Mouse (Mus musculus) retina, embryonic 14.5 days (tissue): ENCODE measurements around the gene Znrf1.

Source experiments
- DNase-seq: peaks from one replicate; pipeline ENCODE4 v3.0.0-alpha.2; 2015; ENCODE audit warnings: low spot score

The Znrf1 gene

DNA sequence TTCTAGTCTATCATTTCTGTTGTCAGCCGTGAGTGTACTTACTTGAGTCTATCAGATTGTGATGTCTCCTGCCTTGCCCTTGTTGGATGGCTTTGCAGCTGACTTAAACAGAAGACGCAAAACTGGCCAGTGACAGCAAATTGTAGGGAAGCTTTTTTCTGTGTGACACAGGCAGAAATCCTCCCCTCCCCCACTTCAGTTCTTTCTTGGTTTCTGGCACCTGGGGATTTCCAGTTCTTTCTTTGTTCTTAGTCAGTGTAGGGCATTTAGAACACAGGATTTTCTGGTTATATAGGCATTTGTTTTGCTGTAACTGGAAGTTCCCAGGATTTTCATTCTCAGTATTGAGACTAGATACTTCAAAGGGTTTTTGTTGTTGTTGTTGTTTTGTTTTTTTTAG is 34.5 kb downstream of the Znrf1 start:
- DNase-seq, result no peak

DNA sequence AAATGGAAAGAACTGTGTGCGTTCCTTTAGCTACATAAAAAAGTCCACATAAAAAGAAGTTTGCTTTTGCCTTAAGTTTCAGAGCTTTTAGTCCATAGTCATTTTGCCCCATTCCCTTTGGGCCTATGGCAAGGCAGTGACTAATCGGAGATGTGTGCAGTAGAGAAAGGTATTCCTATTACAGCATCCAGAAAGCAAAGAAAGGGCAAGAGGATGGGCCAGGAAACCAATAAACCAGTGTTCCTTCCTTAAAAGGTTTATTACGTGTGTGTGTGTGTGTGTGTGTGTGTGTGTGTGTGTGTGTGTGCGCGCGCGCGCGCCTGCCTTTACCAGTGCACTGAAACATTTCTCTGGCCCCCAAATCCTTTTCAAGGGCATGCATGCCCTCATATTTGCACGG is 35.8 kb downstream of the Znrf1 start:
- DNase-seq, result no peak

- DNase-seq, result no peak
Observed at GRCm38 (mm10) chr8:111572431-111572830, 36.5 kb downstream of the Znrf1 start.

GRCm38 (mm10) chr8:111573583-111573982 is 37.7 kb downstream of the Znrf1 start:
- no peak for DNase-seq

DNA sequence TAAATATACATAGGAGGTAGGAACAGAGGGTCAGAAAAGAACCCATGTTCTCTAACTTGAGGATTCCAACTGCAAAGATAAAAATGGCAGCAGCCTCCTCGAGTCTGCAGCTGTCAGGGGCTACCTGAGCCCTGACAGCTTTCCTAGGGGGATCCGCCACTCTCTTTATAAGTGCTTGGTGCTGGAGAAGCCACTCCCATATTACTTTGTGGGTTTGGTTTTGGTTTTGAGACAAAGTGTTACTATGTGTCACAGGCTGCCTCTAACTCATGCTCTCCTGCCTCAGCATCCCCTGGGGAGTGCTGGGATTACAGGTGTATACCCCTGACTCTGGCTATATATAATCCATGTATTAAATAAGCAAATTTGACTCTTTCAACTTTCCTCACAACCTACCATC is 38.1 kb downstream of the Znrf1 start:
- no peak for DNase-seq

DNA sequence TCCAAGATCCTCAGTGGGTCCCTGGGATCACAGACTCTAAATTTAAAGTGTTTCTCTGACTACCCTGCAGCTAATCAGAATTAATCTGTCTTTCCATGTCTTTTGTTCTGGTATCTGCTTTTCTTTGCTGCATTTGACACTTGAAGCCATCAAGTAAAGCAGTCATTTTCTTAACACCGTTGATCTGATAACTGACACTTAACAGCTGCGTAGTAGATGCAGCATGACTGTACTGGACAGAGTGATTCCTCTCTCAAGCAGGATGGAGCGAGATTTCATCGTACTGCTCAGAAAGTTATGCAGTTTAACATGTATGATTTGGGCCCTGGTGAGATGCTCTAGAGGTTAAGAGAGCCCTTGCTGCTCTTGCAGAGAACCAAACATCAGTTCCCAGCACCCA is 39.6 kb downstream of the Znrf1 start:
- DNase-seq, result no peak

DNA sequence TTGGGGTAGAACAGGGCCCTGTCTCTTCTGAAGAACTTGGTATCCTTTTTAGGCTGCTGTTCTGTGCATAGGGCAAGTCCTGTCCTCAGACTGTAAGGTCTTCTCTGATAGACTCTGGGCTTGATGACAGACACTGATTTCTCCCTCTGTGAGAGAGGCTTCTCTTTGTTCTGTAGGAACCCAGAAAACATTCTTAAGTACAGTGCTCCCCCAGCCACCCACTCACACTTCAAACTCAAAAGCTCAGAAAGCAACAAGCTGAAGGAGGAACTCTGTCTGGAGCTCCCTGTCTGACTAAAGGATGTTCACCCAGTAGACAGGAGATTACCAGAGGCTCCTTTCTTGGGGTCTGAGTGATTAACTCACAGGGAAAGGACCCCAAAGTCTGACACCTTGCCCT is 40.6 kb downstream of the Znrf1 start:
- no peak for DNase-seq

DNA sequence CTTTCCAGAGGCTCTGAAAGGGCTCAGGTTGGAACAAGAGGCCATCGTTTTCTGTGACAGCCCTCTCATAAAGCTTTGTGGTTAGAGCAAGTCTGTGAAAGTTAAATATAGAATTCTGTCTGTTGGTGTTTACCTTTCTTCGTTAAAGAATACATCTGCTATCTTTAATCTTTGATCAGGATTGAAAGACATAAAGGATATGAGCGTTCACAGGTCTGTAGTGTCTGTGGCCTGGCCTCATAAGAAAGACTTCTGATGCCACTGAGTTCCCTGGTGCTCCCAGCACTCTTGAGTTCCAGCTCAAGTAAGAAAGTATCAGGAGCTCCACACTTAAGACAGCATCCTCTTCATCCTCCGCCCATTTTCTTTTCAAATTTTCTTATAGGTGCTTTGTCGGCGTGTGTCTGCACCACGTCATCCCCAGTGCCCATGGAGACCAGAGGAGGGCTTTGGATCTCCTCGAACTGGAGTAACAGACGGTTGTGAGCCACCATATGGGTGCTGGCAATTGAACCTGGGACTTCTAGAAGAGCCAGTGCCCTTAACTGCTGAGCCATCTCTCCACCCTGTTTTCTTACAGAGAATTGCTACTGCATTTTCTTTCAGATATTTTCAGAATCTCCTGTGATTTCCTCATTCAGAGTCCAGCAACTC is 42.1 kb downstream of the Znrf1 start:
- no peak for DNase-seq

DNA sequence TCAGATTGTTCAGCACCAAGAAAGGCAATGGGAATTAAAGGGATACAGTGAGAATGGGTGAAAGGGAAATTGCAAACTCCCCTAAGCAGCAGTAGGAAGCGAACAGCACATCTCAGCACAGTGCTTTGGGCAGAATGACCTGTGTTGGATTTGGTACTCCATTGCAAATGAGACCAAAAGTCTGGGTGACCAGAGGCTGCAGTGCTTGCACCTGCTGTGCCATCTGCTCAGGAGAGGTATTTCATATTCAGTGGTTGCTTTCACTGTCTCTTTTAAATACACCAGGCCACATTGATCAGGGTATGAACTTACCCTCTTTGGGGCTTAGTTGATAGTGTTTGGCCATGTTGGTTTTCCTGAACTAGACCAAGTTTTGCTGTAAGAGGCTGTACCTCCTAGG is 43.4 kb downstream of the Znrf1 start:
- no peak for DNase-seq

GRCm38 (mm10) chr8:111580306-111580705 is 44.4 kb downstream of the Znrf1 start:
- DNase-seq, result no peak

DNA sequence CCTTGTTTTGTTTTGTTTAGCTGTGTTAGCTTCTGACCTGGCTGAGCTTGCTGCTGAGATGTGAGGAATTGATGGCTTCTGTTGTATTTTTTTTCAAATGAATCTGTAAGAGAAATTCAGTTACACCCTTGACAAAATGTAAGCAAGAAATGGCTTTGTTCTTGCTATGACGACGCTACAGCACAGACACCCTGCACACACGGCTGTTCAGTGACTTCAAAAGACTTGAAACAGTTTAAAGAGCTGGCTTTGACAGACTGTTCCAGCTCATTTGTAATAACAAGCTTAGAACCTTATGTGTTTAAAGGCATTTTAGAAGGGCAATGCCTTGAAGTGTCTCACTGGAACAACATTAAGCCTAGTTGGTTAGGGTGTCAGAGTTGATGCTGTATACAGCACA is 46.5 kb downstream of the Znrf1 start:
- no peak for DNase-seq

- no peak for DNase-seq
Observed at GRCm38 (mm10) chr8:111584946-111585345, 49.0 kb downstream of the Znrf1 start.

DNA sequence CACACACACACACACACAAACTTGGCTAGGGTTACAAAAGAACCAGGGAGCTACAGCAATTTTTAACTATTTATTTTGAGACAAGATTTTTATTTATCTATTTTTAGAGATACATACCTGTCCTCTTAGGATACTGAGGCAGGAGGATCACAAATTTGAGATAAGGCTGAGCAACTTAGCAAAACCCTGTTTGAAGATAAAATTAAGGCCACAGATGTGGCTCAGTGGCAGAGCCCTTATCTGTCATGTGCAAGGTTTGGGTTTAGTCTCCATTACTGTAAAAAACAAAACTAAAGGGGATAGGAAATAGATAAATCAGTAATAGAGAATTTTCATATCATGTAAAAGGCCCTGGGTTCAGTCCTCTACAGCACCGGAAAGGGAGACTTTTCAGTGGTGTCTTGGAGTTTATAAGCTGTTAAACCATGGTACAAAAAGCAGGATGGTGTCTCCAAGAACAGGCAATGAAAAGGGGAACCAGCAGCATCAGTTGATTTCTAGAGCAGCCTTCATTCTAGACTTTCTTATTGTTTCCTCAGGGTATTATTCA is 51.7 kb downstream of the Znrf1 start:
- no peak for DNase-seq

GRCm38 (mm10) chr8:111588336-111588735 is 52.4 kb downstream of the Znrf1 start:
- no peak for DNase-seq

- DNase-seq, result no peak
Observed at GRCm38 (mm10) chr8:111590214-111590613, 54.3 kb downstream of the Znrf1 start.

DNA sequence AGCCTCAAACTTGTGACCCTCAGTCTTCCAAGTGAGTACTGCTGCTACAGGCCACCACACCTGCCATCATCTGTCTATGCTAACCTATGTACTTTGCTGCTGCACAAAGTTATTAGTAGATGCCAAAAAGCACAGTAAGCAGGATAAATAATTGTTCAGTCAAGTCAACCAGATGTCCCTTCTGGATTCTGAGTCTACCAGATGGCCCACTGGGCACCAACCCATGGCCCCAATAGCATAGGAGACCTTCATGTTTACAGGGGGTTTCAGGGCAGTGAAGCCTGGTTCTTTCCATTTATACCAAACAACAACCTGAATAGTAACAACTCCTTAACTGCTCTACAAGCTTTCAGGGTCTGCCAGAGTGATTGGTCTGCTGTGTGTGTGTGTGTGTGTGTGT is 55.3 kb downstream of the Znrf1 start:
- no peak for DNase-seq

- DNase-seq, result no peak
Observed at GRCm38 (mm10) chr8:111592390-111592910, 56.6 kb downstream of the Znrf1 start.

GRCm38 (mm10) chr8:111594044-111594840 is 58.3 kb downstream of the Znrf1 start:
- DNase-seq, result no peak

DNA sequence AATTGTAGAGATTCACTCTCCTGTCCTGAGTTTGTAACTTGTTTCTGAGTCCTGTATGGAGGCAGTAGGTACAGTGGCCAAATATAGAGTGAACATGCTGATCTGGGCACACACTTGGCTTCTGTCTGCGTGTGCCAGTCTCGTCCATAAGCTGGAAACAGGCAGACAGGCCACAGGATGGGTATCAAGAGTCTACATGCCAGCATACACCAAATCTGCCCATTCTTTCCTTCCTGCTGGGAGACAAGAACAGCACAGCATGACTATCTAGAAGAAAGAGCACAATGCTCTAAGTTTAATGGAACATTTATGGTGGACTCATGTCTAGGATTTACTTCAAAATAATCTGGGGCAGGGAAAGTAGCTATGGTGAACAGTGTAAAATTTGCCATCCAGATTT is 59.1 kb downstream of the Znrf1 start:
- no peak for DNase-seq

DNA sequence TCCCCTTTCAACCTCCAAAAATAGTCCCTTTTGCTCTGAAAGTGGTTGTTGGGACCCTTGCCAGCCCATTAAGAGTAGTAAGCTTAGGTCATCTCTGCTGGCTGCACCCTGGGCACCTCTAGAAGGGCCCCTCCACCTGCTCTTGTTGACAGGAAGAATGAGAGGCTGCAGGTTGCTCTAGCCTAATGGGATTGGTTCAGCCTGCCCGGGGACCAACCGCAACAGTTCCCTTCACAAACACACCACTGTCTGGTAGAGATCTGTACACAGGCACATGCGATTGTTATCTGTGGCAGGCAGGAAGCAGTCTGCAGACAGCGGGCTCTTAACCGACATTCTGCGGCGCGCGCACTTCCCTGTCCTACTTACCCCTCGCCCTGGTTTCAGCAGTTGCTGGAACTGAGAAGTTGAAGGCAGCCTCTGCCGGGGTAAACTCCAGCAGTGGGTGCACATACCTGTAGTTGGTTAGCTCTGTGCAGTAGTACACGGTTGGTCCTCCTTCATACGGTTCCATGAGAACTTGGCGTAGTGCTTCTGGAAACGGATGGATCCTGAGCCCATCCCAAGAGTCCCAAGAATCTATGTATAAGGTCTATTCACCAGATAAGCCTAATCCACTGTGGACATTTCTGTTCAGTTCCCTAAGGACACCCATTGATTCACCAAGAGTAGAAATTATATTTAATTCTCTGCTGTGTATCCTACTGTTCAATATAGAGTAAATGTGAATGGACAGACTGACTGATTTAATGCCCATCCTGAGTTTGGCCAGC is 60.0 kb downstream of the Znrf1 start:
- DNase-seq, result no peak

DNA sequence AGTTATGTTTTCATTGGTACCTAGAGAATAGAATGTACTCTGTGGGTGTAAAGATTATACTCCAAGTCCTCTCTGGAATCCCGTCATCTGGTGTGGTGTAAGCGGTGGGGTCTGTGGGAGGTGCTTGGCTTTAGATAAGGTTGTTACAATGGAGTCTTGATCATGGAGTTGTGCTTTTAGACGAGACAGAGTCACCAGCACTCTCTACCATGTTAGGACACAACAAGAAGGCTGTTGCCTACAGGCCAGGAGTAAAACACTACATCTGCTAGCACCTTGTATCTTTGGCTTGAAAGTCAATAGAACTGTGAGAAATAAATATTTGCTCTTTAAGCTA is 60.6 kb downstream of the Znrf1 start:
- no peak for DNase-seq

GRCm38 (mm10) chr8:111597310-111597709 is 61.4 kb downstream of the Znrf1 start:
- DNase-seq, result no peak
